Mouse (Mus musculus): ENCODE results near the gene Map6.

GRCm38 (mm10) chr7:99312671-99313143 is 45.5 kb downstream of the Map6 start:
- TF ChIP-seq CTCF (IDR thresholded peaks at IDR 0.05; ENCODE audit: borderline replicate concordance, extremely low read depth, insufficient read depth, insufficient read length) = no peak
- no peak for TF ChIP-seq POLR2A (IDR thresholded peaks at IDR 0.05; ENCODE audit: borderline replicate concordance, extremely low read depth, insufficient read depth, insufficient read length, poor library complexity, severe bottlenecking)
